Mouse (Mus musculus) bone marrow macrophage, adult 2 months (primary cell): Measurements from ENCODE around the gene Gm1123. TPM values are rescaled to one million over a fixed set of nuclear protein-coding genes. Genes with fewer than 3 reads are reported as not detected.

Experiments
- H3K27ac ChIP-seq: 2 replicates; pipeline ENCODE4 v1.5.1; 2012; ENCODE audit warnings: low read depth, low read length; ENCODE audit not compliant: insufficient read depth
- H3K4me1 ChIP-seq: 2 replicates; pipeline ENCODE4 v1.6.1; 2012; ENCODE audit warnings: low read length; ENCODE audit not compliant: control insufficient read depth, insufficient read depth
- H3K4me3 ChIP-seq: 2 replicates; pipeline ENCODE4 v1.5.1; 2012; ENCODE audit warnings: mild to moderate bottlenecking, low read length, moderate library complexity; ENCODE audit not compliant: insufficient read depth
- CTCF ChIP-seq: IDR thresholded peaks from 2 replicates; pipeline ENCODE4 v1.5.1; 2012; ENCODE audit warnings: low read depth, mild to moderate bottlenecking, low read length, moderate library complexity
- POLR2A ChIP-seq: IDR thresholded peaks from 2 replicates; pipeline ENCODE4 v1.6.1; 2012; ENCODE audit warnings: mild to moderate bottlenecking, low read depth, low read length, borderline replicate concordance
- polyA plus RNA-seq: library from polyadenylated mRNA; stranded (reverse); fragments of >200 nt; gene quantifications from 2 replicates; pipeline ENCODE4 v1.2.4, GENCODE M21; 2012; ENCODE audit not compliant: missing spikeins, insufficient read depth, insufficient read length

Gene Gm1123
- polyA plus RNA-seq: 0.36 TPM in 1 of 2 replicates, not detected in the other

DNA sequence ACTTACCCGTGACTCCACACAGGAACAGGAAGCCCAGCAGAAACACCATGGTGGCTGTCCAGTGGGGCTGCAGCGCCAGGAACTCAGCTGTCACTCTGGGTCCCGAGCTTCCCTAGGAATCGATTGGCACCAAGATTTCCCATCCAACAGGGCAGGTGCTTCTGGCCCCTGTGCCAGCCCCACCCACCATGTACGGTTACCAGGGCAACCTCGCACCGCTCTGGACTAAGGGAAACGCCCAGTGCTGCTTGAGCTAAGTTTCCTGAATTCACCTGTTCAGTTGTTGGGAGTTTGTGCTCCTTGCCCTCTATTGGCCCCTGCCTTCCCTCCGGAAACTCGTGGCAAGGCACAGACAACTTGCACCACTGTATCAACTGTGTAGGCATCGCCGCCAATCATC is at the start of gene Gm1123:
Gene Gm1123 (minus strand): TSS at position 141 of the 400 bp plus-strand sequence.
- no peak within 1 kb of the TSS for H3K27ac ChIP-seq
- H3K4me3 ChIP-seq: no peak within 1 kb of the TSS
- peaks cover 7% of the 10 kb centered on the region for H3K4me1 ChIP-seq

DNA sequence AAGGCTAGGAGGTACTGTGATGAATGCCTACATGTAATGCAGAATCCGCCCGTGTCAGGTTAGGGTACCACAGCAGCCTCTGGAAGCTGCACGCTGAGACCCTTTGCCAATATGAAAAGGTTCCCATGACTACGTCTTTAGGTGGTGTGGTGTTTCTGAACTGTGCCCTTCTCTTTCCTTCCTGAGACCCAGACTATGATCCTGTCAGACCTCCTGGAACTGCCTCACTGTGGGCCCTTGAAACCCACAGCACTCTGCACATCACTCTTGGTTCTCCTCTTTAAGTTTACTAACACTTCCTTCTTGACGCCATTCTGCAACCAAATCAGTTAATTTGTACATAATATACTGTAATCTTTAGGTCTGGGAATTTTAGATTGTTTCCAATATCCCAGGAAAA is 46.2 kb upstream of the Gm1123 start:
- Histone ChIP-seq H3K27ac (peak overlapping the region; percentile 24; the same call in 1 of the 2 replicates), H3K4me3 (no peak overlapping the region), H3K4me1 (peaks cover 22% of the 10 kb centered on the region)
- TF ChIP-seq CTCF (no peak), POLR2A (no peak)

More for the DNA sequence above, at the start of gene Gm1123:
- no peak for TF ChIP-seq CTCF
- no peak for TF ChIP-seq POLR2A

DNA sequence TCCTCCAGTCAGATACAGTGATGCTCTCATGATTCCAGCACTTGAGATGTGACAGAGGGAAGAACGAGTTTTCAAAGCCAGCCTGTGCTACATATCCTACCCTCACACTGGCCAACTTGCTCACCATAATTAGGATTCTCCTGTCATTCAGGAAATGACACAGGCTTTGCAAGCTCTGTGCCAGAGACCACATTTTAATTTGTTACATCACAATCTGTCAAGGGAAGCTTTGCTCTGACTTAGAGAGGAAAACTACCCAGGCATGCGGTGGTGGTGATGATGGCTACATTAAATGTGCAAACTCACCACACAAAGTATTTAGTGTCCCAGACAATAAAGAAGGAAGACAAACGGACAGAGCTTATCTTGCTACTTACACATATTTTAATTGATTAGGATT is 45.8 kb upstream of the Gm1123 start:
- TF ChIP-seq CTCF (no peak), POLR2A (no peak)
- H3K27ac ChIP-seq: peak overlapping the region; percentile 24; the same call in 1 of the 2 replicates
- peaks cover 22% of the 10 kb centered on the region for H3K4me1 ChIP-seq
- no peak overlapping the region for H3K4me3 ChIP-seq

DNA sequence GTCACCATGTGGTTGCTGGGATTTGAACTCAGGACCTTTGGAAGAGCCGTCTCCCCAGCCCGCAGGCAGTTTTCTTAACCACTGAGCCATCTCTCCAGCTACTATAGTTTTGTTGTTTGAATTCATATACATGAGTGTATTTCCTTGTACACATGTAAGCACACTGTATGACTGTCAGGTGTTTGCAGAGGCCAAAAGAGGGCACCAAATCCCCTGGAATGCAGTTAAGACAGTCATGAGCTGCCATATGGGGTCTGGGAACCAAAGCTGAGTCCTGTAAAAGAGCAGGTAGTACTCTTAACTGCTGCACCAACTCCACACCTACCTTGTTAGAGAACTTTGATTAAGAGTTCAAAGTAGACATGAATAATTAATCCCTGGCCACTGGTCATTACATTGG is 45.1 kb upstream of the Gm1123 start:
- Histone ChIP-seq H3K4me3 (no peak overlapping the region), H3K4me1 (peaks cover 22% of the 10 kb centered on the region), H3K27ac (no peak overlapping the region)
- TF ChIP-seq POLR2A (no peak), CTCF (peak; percentile 10; the same call in 1 of the 2 replicates)

DNA sequence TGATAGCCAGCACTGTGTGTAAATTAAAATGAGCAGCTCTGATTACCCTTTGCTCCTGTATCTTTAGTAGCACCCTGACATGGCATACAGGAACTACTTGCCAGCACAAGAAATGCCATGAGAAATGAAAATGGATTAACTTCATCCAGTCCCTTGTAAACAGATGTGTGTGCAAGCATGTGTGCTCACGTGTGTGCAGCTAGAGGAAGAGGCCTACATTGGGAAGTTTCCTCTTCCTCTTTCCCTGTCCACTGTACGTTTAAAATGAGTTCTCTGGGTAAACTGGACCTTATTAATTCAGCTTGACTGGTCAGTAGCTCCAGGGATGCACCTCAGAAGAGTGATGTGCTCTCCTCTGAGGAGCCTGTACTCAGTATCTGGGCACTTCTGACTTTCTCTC is 38.9 kb upstream of the Gm1123 start:
- H3K27ac ChIP-seq: peak overlapping the region; percentile 73

DNA sequence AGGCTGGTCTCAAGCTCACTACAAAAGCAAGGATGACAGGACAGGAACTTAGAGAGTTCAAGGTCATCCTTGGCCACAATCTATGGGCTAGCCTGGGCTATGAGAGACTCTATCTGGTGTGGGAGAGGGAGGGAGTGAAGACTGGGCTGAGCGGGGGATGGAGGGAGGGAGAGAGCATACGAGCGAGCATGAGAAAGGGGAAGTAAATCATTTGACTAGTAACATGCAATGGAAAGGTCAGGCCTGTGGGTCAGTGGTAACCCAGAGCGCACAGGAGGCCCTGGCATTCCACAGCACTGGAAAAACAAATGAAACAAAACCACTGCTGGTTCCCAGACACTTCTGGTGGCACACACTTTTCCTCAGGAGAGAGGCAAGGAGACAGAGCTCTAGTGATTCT is 37.0 kb upstream of the Gm1123 start:
- Histone ChIP-seq H3K27ac (peak overlapping the region; percentile 89), H3K4me3 (no peak overlapping the region), H3K4me1 (peaks cover 25% of the 10 kb centered on the region)
- TF ChIP-seq POLR2A (no peak), CTCF (no peak)

More for the DNA sequence above, 38.9 kb upstream of the Gm1123 start:
- Histone ChIP-seq H3K4me3 (no peak overlapping the region), H3K4me1 (peaks cover 25% of the 10 kb centered on the region)
- no peak for TF ChIP-seq POLR2A
- TF ChIP-seq CTCF: no peak

DNA sequence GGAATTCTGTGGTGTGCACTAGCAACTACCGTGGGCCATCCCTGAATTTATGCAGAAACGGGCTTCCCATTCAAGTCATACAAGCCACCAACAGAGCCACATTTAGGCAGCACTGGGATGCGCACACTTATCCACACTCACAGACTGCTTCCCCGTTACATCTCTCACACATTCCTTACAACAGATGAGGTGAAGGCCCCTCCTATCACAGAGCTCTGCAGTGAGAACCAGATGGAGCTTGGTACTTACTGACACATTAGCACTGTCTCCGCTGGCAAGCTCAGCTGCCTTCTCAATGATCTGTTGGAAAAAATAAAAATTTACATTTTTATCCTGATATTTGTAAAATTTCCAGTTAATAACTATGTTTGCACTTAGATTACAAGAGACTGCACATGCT is 29.8 kb upstream of the Gm1123 start:
- TF ChIP-seq POLR2A (no peak), CTCF (no peak)
- H3K27ac ChIP-seq: no peak overlapping the region
- H3K4me3 ChIP-seq: no peak overlapping the region
- no peaks in the 10 kb centered on the region for H3K4me1 ChIP-seq

GRCm38 (mm10) chr9:99064216-99064615 is 28.7 kb upstream of the Gm1123 start:
- no peak overlapping the region for H3K4me3 ChIP-seq
- no peak overlapping the region for H3K27ac ChIP-seq
- no peaks in the 10 kb centered on the region for H3K4me1 ChIP-seq
- no peak for TF ChIP-seq POLR2A
- TF ChIP-seq CTCF: no peak

- no peak overlapping the region for H3K27ac ChIP-seq
- no peak for TF ChIP-seq POLR2A
- peak; percentile 93 for TF ChIP-seq CTCF
- H3K4me3 ChIP-seq: no peak overlapping the region
- H3K4me1 ChIP-seq: no peaks in the 10 kb centered on the region
Observed at GRCm38 (mm10) chr9:99062544-99062943, 27.0 kb upstream of the Gm1123 start.

DNA sequence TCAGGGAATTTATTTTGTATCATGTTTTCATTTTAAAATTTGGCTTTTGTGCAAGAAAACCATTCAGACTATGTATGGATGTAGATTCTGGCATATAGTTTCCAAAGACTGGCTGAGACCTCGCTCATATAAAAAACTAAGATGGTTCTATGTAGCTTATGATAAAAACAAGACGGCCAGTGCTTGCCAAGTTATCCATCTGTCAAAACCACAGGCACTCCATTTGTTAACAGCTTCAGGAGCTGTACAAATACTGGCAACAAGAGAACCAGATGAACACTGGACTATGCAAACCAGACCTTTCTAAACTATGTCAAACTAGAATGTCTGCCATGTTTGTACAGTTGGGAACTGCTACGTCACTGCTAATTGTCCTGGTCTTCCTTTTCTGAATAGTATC is 22.2 kb upstream of the Gm1123 start:
- TF ChIP-seq CTCF (no peak), POLR2A (no peak)
- Histone ChIP-seq H3K27ac (no peak overlapping the region), H3K4me3 (no peak overlapping the region), H3K4me1 (no peaks in the 10 kb centered on the region)

DNA sequence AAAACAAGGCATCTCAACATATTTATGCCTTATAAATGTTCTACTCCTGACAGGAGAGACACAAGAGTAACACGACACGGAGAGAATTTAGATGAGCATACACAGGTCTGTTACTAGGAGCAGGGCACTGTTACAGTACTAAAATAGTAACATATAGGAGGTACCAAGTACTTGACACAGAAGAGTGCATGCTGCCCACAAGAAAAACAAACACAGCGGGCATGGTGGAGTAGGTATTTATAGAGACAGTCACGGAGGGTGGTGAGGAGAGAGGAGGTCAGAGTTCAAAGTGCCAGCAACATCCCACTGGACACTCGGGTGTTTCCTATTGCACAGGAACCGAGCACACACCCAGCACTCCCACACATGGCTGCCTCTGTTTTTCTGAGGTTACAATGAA is 14.2 kb upstream of the Gm1123 start:
- Histone ChIP-seq H3K4me3 (no peak overlapping the region), H3K4me1 (no peaks in the 10 kb centered on the region), H3K27ac (no peak overlapping the region)
- no peak for TF ChIP-seq POLR2A
